Mouse (Mus musculus) heart, embryonic 16.5 days (tissue): ENCODE data around the gene H2afx. TPM values are rescaled to one million over a fixed set of nuclear protein-coding genes. Genes with fewer than 3 reads are reported as not detected.
"Not testable (repeated sequence)": the region's sequence is repeated elsewhere in the genome, so short reads cannot be mapped to it uniquely, and the experiment has no call there.

Experiments used
- ATAC-seq: fragments of 200-750 bp; cut with Nextera tagmentation; replicated peaks from 2 replicates; pipeline ENCODE4 v1.8.0; 2017; ENCODE audit warnings: moderate number of reproducible peaks; ENCODE audit not compliant: insufficient read depth, low FRiP score; ENCODE audit errors: extremely low read depth
- H3K27ac ChIP-seq: fragments of 300-500 bp; sonication (generic); 2 replicates; pipeline ENCODE4 v1.5.1; 2014; ENCODE audit warnings: mild to moderate bottlenecking, low read length, control low read depth, moderate library complexity
- H3K27me3 ChIP-seq: fragments of 300-500 bp; sonication (generic); 2 replicates; pipeline ENCODE4 v1.6.1; 2014; ENCODE audit warnings: low read length, mixed read lengths; ENCODE audit not compliant: control insufficient read depth, insufficient read depth
- H3K36me3 ChIP-seq: fragments of 300-500 bp; sonication (generic); 2 replicates; pipeline ENCODE4 v1.6.1; 2014; ENCODE audit not compliant: control insufficient read depth, insufficient read depth
- H3K4me1 ChIP-seq: fragments of 300-500 bp; sonication (generic); 2 replicates; pipeline ENCODE4 v1.6.1; 2014; ENCODE audit warnings: low read length, mixed read lengths; ENCODE audit not compliant: control insufficient read depth, insufficient read depth
- H3K4me2 ChIP-seq: fragments of 300-500 bp; sonication (generic); 2 replicates; pipeline ENCODE4 v1.6.1; 2014; ENCODE audit warnings: low read depth, mild to moderate bottlenecking, control low read depth, low read length
- H3K4me3 ChIP-seq: fragments of 300-500 bp; sonication (generic); 2 replicates; pipeline ENCODE4 v1.5.1; 2014; ENCODE audit warnings: mild to moderate bottlenecking, control low read depth, low read length
- H3K9ac ChIP-seq: fragments of 300-500 bp; sonication (generic); 2 replicates; pipeline ENCODE4 v1.6.1; 2014; ENCODE audit warnings: low read length, control low read depth
- H3K9me3 ChIP-seq: fragments of 300-500 bp; sonication (generic); replicated peaks from 2 replicates; pipeline ENCODE4 v1.6.1; 2016; ENCODE audit warnings: low read length; ENCODE audit not compliant: control insufficient read depth
- WGBS: fragments of 180-500 bp; shearing (Covaris S2); extraction: QIAGEN DNeasy Blood & Tissue Kit; methylation state at CpG from one replicate; pipeline ENCODE4 v1.1.7; 2014; 5-methylcytosine and 5-hydroxymethylcytosine counted together
- polyA plus RNA-seq: library from polyadenylated mRNA; unstranded; fragments of >200 nt; fragmentation: Nextera tagmentation; extraction: Ambion mirVana; gene quantifications from 2 replicates; pipeline ENCODE4 v1.2.1, GENCODE M21; 2015

Gene H2afx
- polyA plus RNA-seq, 1 experiment from 2014 or later: 186 TPM

DNA sequence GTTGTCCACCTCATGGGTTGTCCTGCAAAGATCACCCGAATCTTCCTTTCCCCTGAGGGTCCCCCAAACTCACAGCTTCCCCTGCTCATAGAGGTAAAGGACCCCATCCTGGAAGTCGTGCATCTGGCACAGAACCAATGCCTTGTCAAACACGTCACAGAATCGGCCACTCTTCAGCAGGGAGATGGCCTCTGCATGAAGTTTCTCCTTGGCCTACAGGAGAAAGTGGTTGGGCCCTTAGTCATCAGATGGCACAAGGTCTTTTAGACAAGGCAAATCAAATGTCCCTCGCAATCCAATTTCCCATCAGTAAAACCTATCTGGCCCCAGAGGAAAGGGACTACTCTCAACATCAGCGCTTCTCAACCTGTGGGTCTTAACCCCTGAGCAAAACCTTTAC, 18.6 kb downstream of the H2afx start:
- Histone ChIP-seq H3K4me3 (no peak overlapping the region), H3K27ac (no peak overlapping the region), H3K9ac (no peak overlapping the region), H3K27me3 (no peaks in the 10 kb centered on the region), H3K9me3 (peaks cover 5% of the 10 kb centered on the region; the same call in 1 of the 2 replicates), H3K4me2 (no peak overlapping the region), H3K36me3 (peaks cover 61% of the 10 kb centered on the region), H3K4me1 (no peaks in the 10 kb centered on the region)
- 83% methylated on average over 6 of the region's 6 CpGs for WGBS
- ATAC-seq: no peak

DNA sequence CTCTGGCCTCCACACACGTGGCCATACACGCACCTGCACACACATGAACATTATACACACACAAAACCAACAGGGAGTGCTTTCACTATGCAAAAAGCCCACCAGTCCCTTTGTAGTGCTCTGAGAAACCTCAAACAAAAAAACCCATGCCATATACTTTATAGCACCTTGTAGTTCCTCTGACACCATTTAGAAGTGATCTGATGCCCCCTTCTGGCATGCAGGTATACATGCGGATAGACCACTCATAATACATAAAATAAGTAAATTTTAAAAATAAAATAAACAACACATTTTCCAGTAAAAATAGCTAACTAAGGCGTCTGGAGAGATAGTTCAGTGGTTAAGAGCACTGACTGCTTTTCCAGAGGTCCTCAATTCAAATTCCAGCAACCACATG, 22.7 kb downstream of the H2afx start:
- no peak for ATAC-seq
- no peak overlapping the region for H3K4me3 ChIP-seq
- no peaks in the 10 kb centered on the region for H3K27me3 ChIP-seq
- no peak overlapping the region for H3K4me2 ChIP-seq
- no peaks in the 10 kb centered on the region for H3K9me3 ChIP-seq
- H3K36me3 ChIP-seq: peaks cover 53% of the 10 kb centered on the region
- H3K9ac ChIP-seq: no peak overlapping the region
- H3K4me1 ChIP-seq: peaks cover 7% of the 10 kb centered on the region
- no peak overlapping the region for H3K27ac ChIP-seq
- 75% methylated on average over 4 of the region's 4 CpGs for WGBS

DNA sequence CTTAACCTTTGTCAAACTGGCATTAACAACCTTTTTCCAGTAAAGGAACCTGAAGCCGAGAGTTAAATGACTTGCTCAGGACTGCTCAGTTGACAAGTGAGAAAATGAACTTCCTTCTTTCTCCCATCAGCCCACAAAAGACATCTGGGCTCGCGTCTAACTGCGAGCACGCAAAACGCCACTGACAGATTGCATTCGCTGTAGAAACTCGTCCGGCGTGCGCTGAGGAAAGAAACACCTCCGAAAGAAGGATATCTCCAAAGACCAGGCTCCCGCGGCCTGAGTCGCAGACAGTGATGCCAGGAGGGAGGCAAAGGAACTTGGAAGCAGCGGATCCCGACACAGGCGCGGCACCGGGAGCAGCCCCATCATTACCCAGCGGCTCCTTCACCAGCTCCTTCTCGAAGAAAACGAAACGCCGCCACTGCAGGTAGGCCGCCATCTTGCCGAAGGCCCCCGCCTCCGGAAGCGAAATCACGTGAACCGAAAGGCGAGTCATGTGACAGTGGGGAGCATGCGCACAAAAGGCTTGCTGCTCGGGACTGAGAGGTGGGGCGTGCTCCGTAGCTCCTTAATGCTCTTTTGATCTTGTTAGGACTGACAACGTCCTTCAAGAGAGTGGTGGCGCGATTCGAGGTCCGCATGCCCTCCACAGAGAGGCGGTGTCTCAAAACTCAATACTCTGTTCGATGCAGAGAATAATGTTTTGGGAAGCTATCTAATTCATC, 26.9 kb downstream of the H2afx start, which contains the start of gene Vps11:
Gene Vps11 (minus strand): TSS at position 481 of the 728 bp plus-strand sequence.
- WGBS: under 1% methylated on average over 44 of the region's 44 CpGs
- peak within 1 kb of the TSS; percentile 82 for H3K4me3 ChIP-seq
- peak within 1 kb of the TSS; percentile 85 for H3K9ac ChIP-seq
- no peaks in the 10 kb centered on the region for H3K9me3 ChIP-seq
- H3K4me2 ChIP-seq: peak within 1 kb of the TSS; percentile 85
- peak within 1 kb of the TSS; percentile 75 for H3K27ac ChIP-seq
- peaks cover 26% of the 10 kb centered on the region for H3K36me3 ChIP-seq
- H3K4me1 ChIP-seq: peaks cover 7% of the 10 kb centered on the region
- H3K27me3 ChIP-seq: no peaks in the 10 kb centered on the region
- peak; percentile 93 for ATAC-seq

DNA sequence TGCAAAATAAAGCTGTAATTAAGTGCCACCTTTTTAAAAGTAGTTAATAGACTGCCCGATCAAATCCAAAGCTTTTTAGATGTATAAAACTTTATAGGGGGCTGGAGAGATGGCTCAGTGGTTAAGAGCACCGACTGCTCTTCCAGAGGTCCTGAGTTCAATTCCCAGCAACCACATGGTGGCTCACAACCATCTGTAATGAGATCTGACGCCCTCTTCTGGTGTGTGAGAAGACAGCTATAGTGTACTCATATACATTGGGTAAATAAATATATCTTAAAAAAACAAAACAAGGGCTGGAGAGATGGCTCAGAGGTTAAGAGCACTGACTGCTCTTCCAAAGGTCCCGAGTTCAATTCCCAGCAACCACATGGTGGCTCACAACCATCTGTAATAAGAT, 27.4 kb downstream of the H2afx start:
- H3K9me3 ChIP-seq, H3K27me3 ChIP-seq, H3K4me1 ChIP-seq, ATAC-seq: not testable (repeated sequence)
- Histone ChIP-seq H3K4me2 (peak overlapping the region; percentile 85), H3K27ac (peak overlapping the region; percentile 75), H3K36me3 (peaks cover 21% of the 10 kb centered on the region), H3K4me3 (peak overlapping the region; percentile 82), H3K9ac (peak overlapping the region; percentile 61; the same call in 1 of the 2 replicates)
- WGBS: 34% methylated on average over 4 of the region's 4 CpGs

DNA sequence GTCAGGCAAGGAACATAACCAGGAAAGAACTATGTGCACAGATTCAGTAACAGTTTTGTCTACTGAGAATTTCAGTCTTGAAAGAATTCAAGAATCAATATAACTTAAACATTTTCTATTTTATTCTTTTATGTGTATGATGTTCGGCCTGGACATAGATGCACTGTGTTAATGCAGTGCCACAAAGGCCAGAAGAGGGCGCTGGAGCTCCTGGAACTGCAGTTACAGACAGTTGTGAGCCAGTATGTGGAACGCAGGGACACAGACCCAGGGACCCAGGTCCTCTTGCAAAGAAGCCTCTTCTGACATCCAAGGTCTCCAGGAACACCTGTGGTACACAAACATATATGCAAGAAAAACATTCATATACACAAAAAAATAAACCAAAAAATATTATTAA, 30.0 kb downstream of the H2afx start:
- Histone ChIP-seq H3K27me3 (no peaks in the 10 kb centered on the region), H3K36me3 (peaks cover 4% of the 10 kb centered on the region; the same call in 1 of the 2 replicates), H3K9me3 (no peaks in the 10 kb centered on the region), H3K4me2 (no peak overlapping the region), H3K4me1 (peaks cover 7% of the 10 kb centered on the region), H3K9ac (no peak overlapping the region), H3K27ac (no peak overlapping the region), H3K4me3 (no peak overlapping the region)
- no peak for ATAC-seq
- 64% methylated on average over 3 of the region's 3 CpGs for WGBS

DNA sequence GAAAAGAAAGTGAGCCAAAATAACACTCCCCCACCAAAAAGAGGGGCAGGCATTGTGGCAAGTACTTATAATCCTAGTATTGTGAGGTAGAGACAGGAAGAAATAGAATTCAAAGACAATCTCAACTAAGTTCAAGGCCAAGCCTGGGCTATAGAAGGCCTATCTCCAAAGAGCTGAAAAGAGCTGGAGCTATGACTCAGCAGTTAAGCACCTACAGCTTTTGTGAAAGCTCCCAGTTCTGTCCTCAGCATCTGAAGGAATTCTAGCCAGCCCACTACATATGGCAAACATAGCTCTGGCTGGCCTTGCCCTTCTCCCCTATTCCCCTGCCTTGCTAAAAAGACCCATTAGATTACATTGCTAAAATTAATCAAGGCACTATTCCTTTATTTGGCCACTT, 38.9 kb downstream of the H2afx start:
- ATAC-seq: no peak
- Histone ChIP-seq H3K9me3 (no peaks in the 10 kb centered on the region), H3K27ac (no peak overlapping the region), H3K36me3 (no peaks in the 10 kb centered on the region), H3K4me1 (peaks cover 2% of the 10 kb centered on the region; the same call in 1 of the 2 replicates), H3K4me3 (no peak overlapping the region), H3K4me2 (no peak overlapping the region), H3K9ac (no peak overlapping the region), H3K27me3 (no peaks in the 10 kb centered on the region)

DNA sequence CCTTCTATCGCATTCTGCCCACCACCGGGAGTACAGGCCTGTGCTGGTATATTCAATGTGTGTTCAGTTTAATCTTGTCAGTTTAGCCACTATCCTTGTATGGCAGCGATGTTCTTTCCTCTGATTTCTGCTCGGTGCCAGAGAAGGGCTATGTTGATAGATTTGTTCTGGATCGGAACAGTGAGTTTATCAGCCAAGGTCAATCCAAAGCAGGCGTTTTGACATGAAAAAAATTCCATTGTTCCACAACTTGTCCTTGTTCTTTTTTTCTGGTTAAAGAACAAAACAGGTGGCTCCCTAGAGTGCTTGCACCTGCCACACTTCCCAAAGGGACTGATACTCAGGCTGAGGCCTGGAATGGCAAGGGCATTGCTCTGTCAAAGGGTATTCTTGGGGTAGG, 41.6 kb downstream of the H2afx start:
- Histone ChIP-seq H3K27ac (no peak overlapping the region), H3K4me2 (no peak overlapping the region), H3K27me3 (no peaks in the 10 kb centered on the region), H3K9me3 (no peaks in the 10 kb centered on the region), H3K36me3 (peaks cover 4% of the 10 kb centered on the region; the same call in 1 of the 2 replicates), H3K4me3 (no peak overlapping the region), H3K4me1 (peaks cover 14% of the 10 kb centered on the region), H3K9ac (no peak overlapping the region)
- 82% methylated on average over 6 of the region's 6 CpGs for WGBS
- no peak for ATAC-seq

DNA sequence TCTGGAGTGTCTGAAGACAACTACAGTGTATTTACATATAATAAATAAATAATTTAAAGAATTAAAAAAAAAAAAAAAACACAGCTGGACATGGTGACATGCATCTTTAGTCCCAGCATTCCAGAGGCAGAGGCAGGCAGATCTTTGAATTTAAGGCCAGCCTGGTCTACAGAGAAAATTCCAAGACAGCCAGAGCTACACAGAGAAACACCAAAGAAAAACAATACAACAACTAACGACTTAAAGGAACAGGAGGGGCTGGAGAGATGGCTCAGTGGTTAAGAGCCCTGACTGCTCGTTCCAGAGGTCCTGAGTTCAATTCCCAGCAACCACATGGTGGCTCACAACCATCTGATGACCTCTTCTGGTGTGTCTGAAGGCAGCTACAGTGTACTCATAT, 42.8 kb downstream of the H2afx start:
- H3K27me3 ChIP-seq, H3K4me2 ChIP-seq, H3K27ac ChIP-seq, H3K9ac ChIP-seq, ATAC-seq, H3K4me3 ChIP-seq, H3K9me3 ChIP-seq: not testable (repeated sequence)
- peaks cover 16% of the 10 kb centered on the region for H3K36me3 ChIP-seq
- WGBS: 74% methylated on average over 2 of the region's 2 CpGs
- H3K4me1 ChIP-seq: peaks cover 14% of the 10 kb centered on the region

DNA sequence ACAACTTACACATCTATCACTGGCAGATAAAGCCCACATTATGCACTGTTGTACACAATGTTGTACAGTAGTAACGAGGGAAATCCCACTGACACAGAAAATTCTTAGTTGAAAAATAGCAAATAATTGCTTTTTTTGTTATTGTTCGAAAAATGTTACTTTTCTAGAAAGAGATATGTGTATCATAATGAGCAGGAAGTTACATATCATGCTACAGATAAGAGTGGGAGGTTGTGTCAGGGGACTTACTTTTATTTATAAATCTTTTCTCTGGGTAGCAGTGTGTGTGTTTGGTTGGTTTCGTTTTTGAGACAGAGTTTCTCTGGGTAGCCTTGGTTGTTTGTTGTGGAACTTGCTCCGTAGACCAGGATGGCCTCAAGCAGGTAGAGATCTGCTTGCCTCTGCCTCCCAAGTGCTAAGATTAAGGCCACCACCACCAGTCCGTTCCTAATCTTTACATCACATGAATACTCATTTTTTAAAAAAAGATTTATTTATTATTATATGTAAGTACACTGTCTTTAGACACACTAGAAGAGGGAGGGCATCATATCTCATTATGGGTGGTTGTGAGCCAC, 43.7 kb downstream of the H2afx start:
- WGBS: 81% methylated on average over 5 of the region's 5 CpGs

More for the DNA sequence above, 43.7 kb downstream of the H2afx start:
- peak overlapping the region; percentile 84 for H3K4me2 ChIP-seq
- peak overlapping the region; percentile 70 for H3K9ac ChIP-seq
- H3K27me3 ChIP-seq: no peaks in the 10 kb centered on the region
- H3K9me3 ChIP-seq: no peaks in the 10 kb centered on the region
- H3K36me3 ChIP-seq: peaks cover 25% of the 10 kb centered on the region
- H3K27ac ChIP-seq: peak overlapping the region; percentile 48; the same call in 1 of the 2 replicates
- no peak for ATAC-seq
- H3K4me3 ChIP-seq: peak overlapping the region; percentile 79
- H3K4me1 ChIP-seq: peaks cover 14% of the 10 kb centered on the region
